Mouse (Mus musculus) kidney, embryonic 14.5 days (tissue): Measurements from ENCODE around the gene Tmco4. TPM values are rescaled to one million over a fixed set of nuclear protein-coding genes. Genes with fewer than 3 reads are reported as not detected.
A peak's percentile ranks its signal among the peaks of the same experiment; 100 is the strongest.

ENCODE experiments used
- ATAC-seq: fragments of 200-750 bp; cut with Nextera tagmentation; 2 replicates; pipeline ENCODE4 v1.8.0; 2017; ENCODE audit warnings: moderate number of reproducible peaks, mild to moderate bottlenecking, moderate TSS enrichment, moderate library complexity; ENCODE audit not compliant: low FRiP score, low TSS enrichment
- H3K27ac ChIP-seq: fragments of 300-500 bp; sonication (generic); 2 replicates; pipeline ENCODE4 v1.5.1; 2014; ENCODE audit warnings: low read depth, mild to moderate bottlenecking, low read length, moderate library complexity, mixed read lengths
- H3K27me3 ChIP-seq: fragments of 300-500 bp; sonication (generic); 2 replicates; pipeline ENCODE4 v1.6.1; 2014; ENCODE audit warnings: mild to moderate bottlenecking, low read length; ENCODE audit not compliant: control insufficient read depth, insufficient read depth
- H3K36me3 ChIP-seq: fragments of 300-500 bp; sonication (generic); 2 replicates; pipeline ENCODE4 v1.6.1; 2014; ENCODE audit warnings: low read length, mixed read lengths; ENCODE audit not compliant: control insufficient read depth, insufficient read depth
- H3K4me1 ChIP-seq: fragments of 300-500 bp; sonication (generic); 2 replicates; pipeline ENCODE4 v1.6.1; 2014; ENCODE audit warnings: low read length, mixed read lengths; ENCODE audit not compliant: control insufficient read depth, insufficient read depth
- H3K4me2 ChIP-seq: fragments of 300-500 bp; sonication (generic); replicated peaks from 2 replicates; pipeline ENCODE4 v1.6.1; 2014; ENCODE audit warnings: low read depth, mild to moderate bottlenecking, low read length
- H3K4me3 ChIP-seq: fragments of 300-500 bp; sonication (generic); 2 replicates; pipeline ENCODE4 v1.5.1; 2014; ENCODE audit warnings: mild to moderate bottlenecking, low read length
- H3K9ac ChIP-seq: fragments of 300-500 bp; sonication (generic); 2 replicates; pipeline ENCODE4 v1.6.1; 2014; ENCODE audit warnings: low read depth, mild to moderate bottlenecking, low read length, moderate library complexity
- H3K9me3 ChIP-seq: fragments of 300-500 bp; sonication (generic); 2 replicates; pipeline ENCODE4 v1.6.1; 2016; ENCODE audit warnings: low read length; ENCODE audit not compliant: control insufficient read depth
- WGBS: fragments of 180-500 bp; shearing (Covaris S2); extraction: QIAGEN DNeasy Blood & Tissue Kit; methylation state at CpG from one replicate; pipeline ENCODE4 v1.1.7; 2014; 5-methylcytosine and 5-hydroxymethylcytosine counted together
- polyA plus RNA-seq: library from polyadenylated mRNA; unstranded; fragments of >200 nt; fragmentation: Nextera tagmentation; extraction: Ambion mirVana; gene quantifications from 2 replicates; pipeline ENCODE4 v1.2.1, GENCODE M21; 2014

Tmco4 gene
- polyA plus RNA-seq, 1 experiment from 2014 or later, result 4.7 TPM

- H3K9ac ChIP-seq, result no peak overlapping the region
- no peak for ATAC-seq
- no peaks in the 10 kb centered on the region for H3K4me1 ChIP-seq
- no peak overlapping the region for H3K4me3 ChIP-seq
- WGBS, result 21% methylated on average over 4 of the region's 4 CpGs
- H3K36me3 ChIP-seq, result no peaks in the 10 kb centered on the region
- H3K9me3 ChIP-seq, result no peaks in the 10 kb centered on the region
- H3K27ac ChIP-seq, result no peak overlapping the region
- peaks cover 17% of the 10 kb centered on the region for H3K27me3 ChIP-seq
- no peak overlapping the region for H3K4me2 ChIP-seq
Observed at GRCm38 (mm10) chr4:139068287-139068686, 95.6 kb downstream of the Tmco4 start.

DNA sequence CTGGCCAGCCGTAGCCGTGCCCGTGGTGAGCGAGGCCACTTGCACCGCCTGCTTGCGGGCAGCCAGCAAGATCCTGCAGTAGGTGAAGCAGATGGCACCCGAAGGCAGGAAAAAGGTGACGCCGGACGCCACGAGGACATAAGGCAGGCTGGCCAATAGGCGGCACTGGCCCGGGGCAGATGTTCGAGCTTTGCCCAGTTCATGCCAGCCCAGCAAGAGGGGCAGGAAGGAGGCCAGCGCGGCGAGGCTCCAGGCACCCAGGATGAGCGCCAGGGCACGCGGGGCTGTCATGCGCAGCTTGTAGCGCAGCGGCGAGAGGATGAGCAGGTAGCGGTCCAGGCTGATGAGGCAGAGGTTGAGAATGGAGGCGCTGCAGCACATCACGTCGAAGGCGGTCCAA is 101.4 kb downstream of the Tmco4 start:
- H3K9ac ChIP-seq, result no peak overlapping the region
- H3K4me3 ChIP-seq, result peak overlapping the region; percentile 57
- 24% methylated on average over 29 of the region's 29 CpGs for WGBS
- H3K9me3 ChIP-seq, result no peaks in the 10 kb centered on the region
- 0 out of 2 replicates have a peak, but pooled peaks cover 3% of the 10 kb centered on the region for H3K4me1 ChIP-seq
- H3K27me3 ChIP-seq, result peaks cover 52% of the 10 kb centered on the region
- no peaks in the 10 kb centered on the region for H3K36me3 ChIP-seq
- no peak for ATAC-seq
- no peak overlapping the region for H3K27ac ChIP-seq
- peak overlapping the region; percentile 99; the same call in 1 of the 2 replicates for H3K4me2 ChIP-seq

- H3K9ac ChIP-seq, result peak within 1 kb of the TSS; percentile 59
- H3K4me1 ChIP-seq, result 0 out of 2 replicates have a peak, but pooled peaks cover 3% of the 10 kb centered on the region
- ATAC-seq, result peak; percentile 36; the same call in 1 of the 2 replicates
- WGBS, result under 1% methylated on average over 69 of the region's 77 CpGs
- H3K36me3 ChIP-seq, result no peaks in the 10 kb centered on the region
- H3K9me3 ChIP-seq, result no peaks in the 10 kb centered on the region
- H3K4me2 ChIP-seq, result peak within 1 kb of the TSS; percentile 99
- no peak within 1 kb of the TSS for H3K27ac ChIP-seq
- H3K27me3 ChIP-seq, result peaks cover 52% of the 10 kb centered on the region
- H3K4me3 ChIP-seq, result peak within 1 kb of the TSS; percentile 57
Observed at GRCm38 (mm10) chr4:139075041-139075711, 102.5 kb downstream of the Tmco4 start, which contains the start of gene Htr6. Gene Htr6, minus strand, starts transcription at chr4:139075570.

GRCm38 (mm10) chr4:139075915-139076314 is 103.2 kb downstream of the Tmco4 start:
- Histone ChIP-seq H3K9me3 (no peaks in the 10 kb centered on the region), H3K27ac (no peak overlapping the region), H3K27me3 (peaks cover 48% of the 10 kb centered on the region), H3K9ac (no peak overlapping the region), H3K4me3 (peak overlapping the region; percentile 57; the same call in 1 of the 2 replicates), H3K36me3 (no peaks in the 10 kb centered on the region), H3K4me1 (0 out of 2 replicates have a peak, but pooled peaks cover 3% of the 10 kb centered on the region), H3K4me2 (peak overlapping the region; percentile 99)
- no peak for ATAC-seq
- 19% methylated on average over 5 of the region's 5 CpGs for WGBS

GRCm38 (mm10) chr4:139078313-139078712 is 105.6 kb downstream of the Tmco4 start:
- peaks cover 37% of the 10 kb centered on the region for H3K27me3 ChIP-seq
- H3K9me3 ChIP-seq, result no peaks in the 10 kb centered on the region
- WGBS, result 37% methylated on average over 2 of the region's 2 CpGs
- no peaks in the 10 kb centered on the region for H3K36me3 ChIP-seq
- H3K4me2 ChIP-seq, result no peak overlapping the region
- no peak overlapping the region for H3K27ac ChIP-seq
- H3K9ac ChIP-seq, result no peak overlapping the region
- H3K4me1 ChIP-seq, result peaks cover 15% of the 10 kb centered on the region
- no peak for ATAC-seq
- H3K4me3 ChIP-seq, result no peak overlapping the region

DNA sequence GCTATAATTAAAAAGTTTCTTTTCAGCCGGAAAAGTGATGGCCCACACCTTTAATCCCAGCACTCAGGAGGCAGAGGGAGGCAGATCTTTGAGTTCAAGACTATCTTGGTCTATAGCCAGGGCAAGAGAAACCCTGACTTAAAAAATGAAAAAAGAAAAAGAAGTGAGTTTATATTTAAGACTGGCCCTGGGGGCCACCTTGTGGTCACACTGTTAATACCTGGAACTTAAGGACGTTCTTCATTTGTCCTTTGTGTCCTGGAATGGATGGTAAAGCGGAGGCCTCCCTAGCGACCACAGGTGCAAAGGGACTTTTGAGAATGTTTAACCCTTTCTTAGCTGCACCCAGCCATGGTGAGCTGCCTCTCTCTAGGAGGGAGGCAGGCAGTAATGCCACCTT is 106.0 kb downstream of the Tmco4 start:
- no peaks in the 10 kb centered on the region for H3K36me3 ChIP-seq
- H3K4me1 ChIP-seq, result peaks cover 18% of the 10 kb centered on the region
- H3K27me3 ChIP-seq, result peaks cover 32% of the 10 kb centered on the region
- H3K9me3 ChIP-seq, result no peaks in the 10 kb centered on the region
- no peak overlapping the region for H3K4me2 ChIP-seq
- H3K9ac ChIP-seq, result no peak overlapping the region
- no peak overlapping the region for H3K4me3 ChIP-seq
- WGBS, result 21% methylated on average over 4 of the region's 4 CpGs
- no peak overlapping the region for H3K27ac ChIP-seq
- no peak for ATAC-seq

- H3K27me3 ChIP-seq, result peaks cover 25% of the 10 kb centered on the region
- no peak overlapping the region for H3K9ac ChIP-seq
- no peak overlapping the region for H3K4me2 ChIP-seq
- no peaks in the 10 kb centered on the region for H3K36me3 ChIP-seq
- no peak overlapping the region for H3K4me3 ChIP-seq
- no peaks in the 10 kb centered on the region for H3K9me3 ChIP-seq
- no peak overlapping the region for H3K27ac ChIP-seq
- peaks cover 17% of the 10 kb centered on the region for H3K4me1 ChIP-seq
- ATAC-seq, result no peak
- 81% methylated on average over 11 of the region's 11 CpGs for WGBS
Observed at GRCm38 (mm10) chr4:139079439-139079838, 106.8 kb downstream of the Tmco4 start.

GRCm38 (mm10) chr4:139080259-139080658 is 107.6 kb downstream of the Tmco4 start:
- WGBS, result 93% methylated on average over 7 of the region's 7 CpGs
- Histone ChIP-seq H3K36me3 (no peaks in the 10 kb centered on the region), H3K9me3 (no peaks in the 10 kb centered on the region), H3K4me1 (peaks cover 15% of the 10 kb centered on the region), H3K4me2 (no peak overlapping the region), H3K27me3 (peaks cover 17% of the 10 kb centered on the region), H3K9ac (no peak overlapping the region), H3K4me3 (no peak overlapping the region), H3K27ac (no peak overlapping the region)
- ATAC-seq, result no peak

- Histone ChIP-seq H3K4me2 (no peak overlapping the region), H3K9me3 (no peaks in the 10 kb centered on the region), H3K4me1 (peaks cover 15% of the 10 kb centered on the region), H3K4me3 (no peak overlapping the region), H3K9ac (no peak overlapping the region), H3K36me3 (no peaks in the 10 kb centered on the region), H3K27ac (no peak overlapping the region), H3K27me3 (peaks cover 6% of the 10 kb centered on the region)
- WGBS, result 75% methylated on average over 18 of the region's 18 CpGs
- ATAC-seq, result no peak
Observed at GRCm38 (mm10) chr4:139081270-139081931, 108.7 kb downstream of the Tmco4 start.
